Mouse (Mus musculus) cerebellum, adult 9-11 months (tissue): ENCODE results near the gene Rhox4b.
"Not testable (repeated sequence)": the region's sequence is repeated elsewhere in the genome, so short reads cannot be mapped to it uniquely, and the experiment has no call there.

Experiments
- DNase-seq: peaks from one replicate; pipeline ENCODE4 v3.0.0; 2022

Rhox4b gene

DNA sequence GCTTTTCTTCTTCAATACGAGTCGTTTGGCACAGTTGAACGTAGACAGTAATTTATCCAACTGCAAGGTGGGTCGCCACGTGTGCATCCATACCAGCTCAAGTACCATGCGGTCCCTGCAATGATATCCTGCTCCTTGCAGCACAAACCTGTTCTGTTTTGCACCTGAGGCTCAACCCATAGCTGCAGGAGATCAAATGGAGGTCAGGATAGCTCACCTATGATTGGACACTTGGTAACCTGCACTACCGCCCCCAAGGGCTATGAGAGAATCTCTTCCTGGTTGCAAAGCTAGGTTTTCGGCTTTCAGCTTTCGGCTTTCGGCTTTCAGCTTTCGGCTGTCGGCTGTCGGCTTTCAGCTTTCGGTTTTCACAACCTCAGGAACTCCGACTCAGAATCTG lies at the start of gene Rhox4b:
Rhox4b (plus strand) TSS at position 301 of the 400 bp plus-strand sequence.
- not testable (repeated sequence) for DNase-seq

DNA sequence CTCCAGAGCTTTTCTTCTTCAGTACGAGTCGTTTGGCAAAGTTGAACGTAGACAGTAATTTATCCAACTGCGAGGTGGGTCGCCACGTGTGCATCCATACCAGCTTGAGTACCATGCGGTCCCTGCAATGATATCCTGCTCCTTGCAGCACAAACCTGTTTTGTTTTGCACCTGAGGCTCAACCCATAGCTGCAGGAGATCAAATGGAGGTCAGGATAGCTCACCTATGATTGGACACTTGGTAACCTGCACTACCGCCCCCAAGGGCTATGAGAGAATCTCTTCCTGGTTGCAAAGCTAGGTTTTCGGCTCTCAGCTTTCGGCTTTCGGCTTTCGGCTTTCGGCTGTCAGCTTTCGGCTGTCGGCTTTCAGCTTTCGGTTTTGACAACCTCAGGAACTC lies 41.7 kb upstream of the Rhox4b start, which contains the start of gene Rhox4a2:
Rhox4a2 (plus strand) TSS at position 301 of the 400 bp plus-strand sequence.
- DNase-seq = not testable (repeated sequence)

DNA sequence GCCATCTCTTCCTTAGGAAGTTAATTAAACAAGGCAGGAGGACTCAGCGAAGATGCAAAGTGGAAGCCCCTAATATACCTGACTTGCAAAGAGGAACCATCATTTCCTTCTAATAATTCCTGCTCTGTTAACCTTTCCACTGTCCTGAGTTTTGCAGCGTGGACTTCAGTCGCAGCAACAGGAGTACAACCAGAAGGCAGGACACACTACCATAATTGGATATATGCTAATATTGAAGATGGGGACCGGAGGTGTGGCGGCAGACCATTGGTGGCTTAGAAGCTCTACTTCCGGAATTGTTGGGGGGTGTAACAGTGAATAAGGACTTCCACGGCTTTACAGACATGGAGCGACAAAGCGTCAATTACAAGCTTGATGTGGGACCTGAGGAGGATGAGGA lies 20.5 kb upstream of the Rhox4b start, which contains the start of gene Rhox2b:
Rhox2b (plus strand) TSS at position 301 of the 400 bp plus-strand sequence.
- not testable (repeated sequence) for DNase-seq

DNA sequence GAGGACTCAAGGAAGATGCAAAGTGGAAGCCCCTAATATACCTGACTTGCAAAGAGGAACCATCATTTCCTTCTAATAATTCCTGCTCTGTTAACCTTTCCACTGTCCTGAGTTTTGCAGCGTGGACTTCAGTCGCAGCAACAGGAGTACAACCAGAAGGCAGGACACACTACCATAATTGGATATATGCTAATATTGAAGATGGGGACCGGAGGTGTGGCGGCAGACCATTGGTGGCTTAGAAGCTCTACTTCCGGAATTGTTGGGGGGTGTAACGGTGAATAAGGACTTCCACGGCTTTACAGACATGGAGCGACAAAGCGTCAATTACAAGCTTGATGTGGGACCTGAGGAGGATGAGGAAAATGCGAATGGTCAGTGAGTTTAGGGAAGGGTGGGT lies 21.1 kb downstream of the Rhox4b start, which contains the start of gene Rhox2c:
Rhox2c (plus strand) TSS at position 301 of the 400 bp plus-strand sequence.
- DNase-seq = not testable (repeated sequence)

DNA sequence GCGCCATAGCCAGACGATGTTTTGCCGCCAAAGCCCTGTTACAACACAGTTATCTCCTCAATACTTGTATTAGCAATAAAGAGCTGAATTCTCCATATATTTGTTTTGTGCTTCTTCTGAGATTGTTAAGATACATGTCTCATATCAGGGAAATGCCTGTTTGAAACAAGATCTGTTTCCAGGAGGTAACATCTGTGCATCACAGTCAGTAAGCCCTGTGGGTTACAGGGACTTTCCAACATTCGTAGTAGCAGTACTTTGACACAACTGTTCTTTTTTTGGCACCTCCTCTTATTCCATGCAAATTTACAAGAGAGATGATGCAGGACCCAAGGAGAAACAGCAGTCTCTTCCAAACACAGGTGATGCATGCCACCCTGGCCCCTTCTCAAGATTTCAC lies 26.0 kb downstream of the Rhox4b start, which contains the start of gene Rhox3c:
Rhox3c (plus strand) TSS at position 301 of the 400 bp plus-strand sequence.
- DNase-seq = not testable (repeated sequence)

DNA sequence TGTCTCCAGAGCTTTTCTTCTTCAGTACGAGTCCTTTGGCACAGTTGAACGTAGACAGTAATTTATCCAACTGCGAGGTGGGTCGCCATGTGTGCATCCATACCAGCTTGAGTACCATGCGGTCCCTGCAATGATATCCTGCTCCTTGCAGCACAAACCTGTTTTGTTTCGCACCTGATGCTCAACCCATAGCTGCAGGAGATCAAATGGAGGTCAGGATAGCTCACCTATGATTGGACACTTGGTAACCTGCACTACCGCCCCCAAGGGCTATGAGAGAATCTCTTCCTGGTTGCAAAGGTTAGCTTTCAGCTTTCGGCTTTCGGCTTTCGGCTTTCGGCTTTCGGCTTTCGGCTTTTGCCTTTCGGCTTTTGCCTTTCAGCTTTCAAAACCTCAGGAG lies 47.7 kb downstream of the Rhox4b start, which contains the start of gene Rhox4c:
Rhox4c (plus strand) TSS at position 301 of the 400 bp plus-strand sequence.
- not testable (repeated sequence) for DNase-seq
